12 mouse cellular contexts compared by ENCODE assay signal in genomic region chr9:45501963-45502641, GRCm38 (mm10).
DNase-seq lines count a peak whose midpoint lies in the region; ATAC-seq and TF ChIP-seq lines count a peak whose summit lies in the region.
"Had no signal": no experiment of that assay in that cellular context is flagged by ENCODE, and none has a peak within 500 bp of the region (broad histone marks: within the 10 kb centered on the region; RNA-seq: fewer than 3 reads in every experiment).

No protein-coding gene starts in this region.

- peaks cover 36% of the 10 kb centered on the region for H3K4me1 ChIP-seq in hindbrain, embryonic 10.5 days (replicated peaks)
- H3K4me1 ChIP-seq in hindbrain, embryonic 16.5 days (ENCODE audit: control insufficient read depth, insufficient read depth, low read depth, low read length), result peaks cover 15% of the 10 kb centered on the region
- peaks cover 3% of the 10 kb centered on the region; the same call in 1 of the 2 replicates for H3K4me1 ChIP-seq in forebrain, postnatal 0 days (ENCODE audit: insufficient read depth)
- H3K4me1 ChIP-seq in midbrain, embryonic 16.5 days (ENCODE audit: control insufficient read depth, insufficient read depth, low read length), result peaks cover 33% of the 10 kb centered on the region

- no peaks in the 10 kb centered on the region for H3K36me3 ChIP-seq in hindbrain, embryonic 10.5 days
- no peaks in the 10 kb centered on the region for H3K36me3 ChIP-seq in hindbrain, embryonic 16.5 days (ENCODE audit: control insufficient read depth, insufficient read depth, low read length)
- no peaks in the 10 kb centered on the region for H3K36me3 ChIP-seq in forebrain, postnatal 0 days (ENCODE audit: insufficient read depth)
- H3K36me3 ChIP-seq in midbrain, embryonic 16.5 days (ENCODE audit: control insufficient read depth, insufficient read depth, low read length), result no peaks in the 10 kb centered on the region
- H3K36me3 ChIP-seq: limb, embryonic 13.5 days had no signal

- 13% methylated on average over 14 of the region's 14 CpGs for WGBS in hindbrain, embryonic 10.5 days
- 18% methylated on average over 14 of the region's 14 CpGs for WGBS in hindbrain, embryonic 16.5 days
- 10% methylated on average over 14 of the region's 14 CpGs for WGBS in forebrain, postnatal 0 days
- 11% methylated on average over 14 of the region's 14 CpGs for WGBS in midbrain, embryonic 16.5 days

- H3K27me3 ChIP-seq in hindbrain, embryonic 10.5 days (ENCODE audit: insufficient read depth, poor library complexity, severe bottlenecking), result peaks cover 16% of the 10 kb centered on the region; the same call in 1 of the 2 replicates
- no peaks in the 10 kb centered on the region for H3K27me3 ChIP-seq in hindbrain, embryonic 16.5 days (replicated peaks; ENCODE audit: control insufficient read depth, insufficient read depth, low read length)
- H3K27me3 ChIP-seq in forebrain, postnatal 0 days (ENCODE audit: insufficient read depth, low read length), result no peaks in the 10 kb centered on the region
- no peaks in the 10 kb centered on the region for H3K27me3 ChIP-seq in midbrain, embryonic 16.5 days (ENCODE audit: control insufficient read depth, insufficient read depth, low read depth, low read length)
- H3K27me3 ChIP-seq: limb, embryonic 13.5 days had no signal

- no peak overlapping the region for H3K4me3 ChIP-seq in hindbrain, embryonic 10.5 days
- no peak overlapping the region for H3K4me3 ChIP-seq in hindbrain, embryonic 16.5 days (ENCODE audit: low read length)
- H3K4me3 ChIP-seq in forebrain, postnatal 0 days (ENCODE audit: low read depth, low read length), result no peak overlapping the region
- no peak overlapping the region for H3K4me3 ChIP-seq in midbrain, embryonic 16.5 days (ENCODE audit: low read depth, low read length)
- H3K4me3 ChIP-seq: limb, embryonic 13.5 days had no signal

- no peak overlapping the region for H3K9ac ChIP-seq in hindbrain, embryonic 16.5 days (ENCODE audit: low read depth, low read length)
- no peak overlapping the region; the same call in 1 of the 2 replicates for H3K9ac ChIP-seq in forebrain, postnatal 0 days
- no peak overlapping the region for H3K9ac ChIP-seq in midbrain, embryonic 16.5 days (ENCODE audit: low read depth, low read length)
- H3K9ac ChIP-seq: limb, embryonic 13.5 days had no signal

- H3K9me3 ChIP-seq in hindbrain, embryonic 10.5 days, result no peaks in the 10 kb centered on the region
- H3K9me3 ChIP-seq in hindbrain, embryonic 16.5 days (ENCODE audit: control insufficient read depth, low read length), result no peaks in the 10 kb centered on the region
- H3K9me3 ChIP-seq in forebrain, postnatal 0 days (ENCODE audit: low read length), result no peaks in the 10 kb centered on the region
- H3K9me3 ChIP-seq in midbrain, embryonic 16.5 days (replicated peaks; ENCODE audit: control insufficient read depth, low read length, poor library complexity, severe bottlenecking), result no peaks in the 10 kb centered on the region
- H3K9me3 ChIP-seq: limb, embryonic 13.5 days had no signal

- H3K27ac ChIP-seq in hindbrain, embryonic 10.5 days, result peak overlapping the region; percentile 45; the same call in 1 of the 2 replicates
- H3K27ac ChIP-seq in hindbrain, embryonic 16.5 days (ENCODE audit: low read depth, low read length), result no peak overlapping the region
- peak overlapping the region; percentile 21; the same call in 1 of the 2 replicates for H3K27ac ChIP-seq in forebrain, postnatal 0 days (ENCODE audit: low read depth, low read length)
- 0 out of 2 replicates have a peak overlapping the region, but pooled peaks have one; percentile 10 for H3K27ac ChIP-seq in midbrain, embryonic 16.5 days (ENCODE audit: low read length)
- H3K27ac ChIP-seq: limb, embryonic 13.5 days had no signal

- no peak overlapping the region for H3K4me2 ChIP-seq in hindbrain, embryonic 16.5 days (ENCODE audit: low read length)
- no peak overlapping the region for H3K4me2 ChIP-seq in forebrain, postnatal 0 days (ENCODE audit: low read depth)
- H3K4me2 ChIP-seq in midbrain, embryonic 16.5 days (ENCODE audit: low read length), result no peak overlapping the region
- H3K4me2 ChIP-seq: limb, embryonic 13.5 days had no signal

- ATAC-seq in hindbrain, embryonic 16.5 days, result no peak
- peak; percentile 57; the same call in 1 of the 2 replicates for ATAC-seq in forebrain, postnatal 0 days
- ATAC-seq in midbrain, embryonic 16.5 days, result no peak

- peak; percentile 21 for DNase-seq in hindbrain, embryonic 10.5 days (ENCODE audit: low spot score)
- peak; percentile 42 for DNase-seq in brain, adult 2 months (ENCODE audit: low read depth, low spot score)
- DNase-seq in forebrain, postnatal 0 days, result no peak
- no peak for DNase-seq in kidney, postnatal 25 days
- DNase-seq in spleen, postnatal 14 days (ENCODE audit: low spot score in 2 of 2), result no peak
- DNase-seq in Muller cell, postnatal 12 days (ENCODE audit: inconsistent ontology term), result no peak
- DNase-seq: adrenal gland, postnatal 14 days; gastrocnemius, postnatal 36 days; kidney, postnatal 14 days had no signal

- no peak for TF ChIP-seq CTCF in forebrain, postnatal 0 days (IDR thresholded peaks at IDR 0.05; ENCODE audit: low read depth)

Comparison
In these comparisons a context has a peak if more than half of its experiments do, and no peak if none do; other contexts are left out.
1. DNase-seq: peak in hindbrain, embryonic 10.5 days (single experiment) and brain, adult 2 months (single experiment); none in forebrain, postnatal 0 days (single experiment), kidney, postnatal 25 days (0 of 2), spleen, postnatal 14 days (0 of 2) and Muller cell, postnatal 12 days (single experiment).